Mouse (Mus musculus) midbrain, embryonic 11.5 days (tissue): ENCODE measurements at regions not wholly inside any gene's neighbourhood (a gene's known extent, or its start where the extent isn't known, plus 50 kb on each side); places are given as distances from the start of the nearest gene placed in this dataset.
"Not testable (repeated sequence)": the region's sequence is repeated elsewhere in the genome, so short reads cannot be mapped to it uniquely, and the experiment has no call there.

Source experiments
- ATAC-seq: fragments of 200-750 bp; cut with Nextera tagmentation; 2 replicates; pipeline ENCODE4 v1.8.0; 2017; ENCODE audit warnings: moderate TSS enrichment, moderate library complexity; ENCODE audit not compliant: low FRiP score
- DNase-seq: peaks from one replicate; pipeline ENCODE4 v3.0.0; 2015; ENCODE audit warnings: low spot score; ENCODE audit errors: missing footprints
- H3K27ac ChIP-seq: fragments of 300-500 bp; sonication (generic); 2 replicates; pipeline ENCODE4 v1.5.1; 2014; ENCODE audit warnings: low read depth, low read length
- H3K27me3 ChIP-seq: fragments of 300-500 bp; sonication (generic); 2 replicates; pipeline ENCODE4 v1.6.1; 2014; ENCODE audit warnings: mild to moderate bottlenecking, low read length, moderate library complexity, mixed read lengths; ENCODE audit not compliant: control insufficient read depth, insufficient read depth
- H3K36me3 ChIP-seq: fragments of 300-500 bp; sonication (generic); 2 replicates; pipeline ENCODE4 v1.6.1; 2014; ENCODE audit warnings: mild to moderate bottlenecking, low read length, moderate library complexity, mixed read lengths; ENCODE audit not compliant: control insufficient read depth, insufficient read depth
- H3K4me1 ChIP-seq: fragments of 300-500 bp; sonication (generic); 2 replicates; pipeline ENCODE4 v1.6.1; 2014; ENCODE audit warnings: low read length; ENCODE audit not compliant: control insufficient read depth, insufficient read depth
- H3K4me2 ChIP-seq: fragments of 300-500 bp; sonication (generic); 2 replicates; pipeline ENCODE4 v1.6.1; 2014; ENCODE audit warnings: mild to moderate bottlenecking, moderate library complexity
- H3K4me3 ChIP-seq: fragments of 300-500 bp; sonication (generic); 2 replicates; pipeline ENCODE4 v1.5.1; 2014; ENCODE audit warnings: low read depth, low read length
- H3K9ac ChIP-seq: fragments of 300-500 bp; sonication (generic); 2 replicates; pipeline ENCODE4 v1.6.1; 2014; ENCODE audit warnings: low read length
- H3K9me3 ChIP-seq: fragments of 300-500 bp; sonication (generic); 2 replicates; pipeline ENCODE4 v1.6.1; 2016; ENCODE audit warnings: low read length; ENCODE audit not compliant: control insufficient read depth
- WGBS: fragments of 180-500 bp; shearing (Covaris S2); extraction: QIAGEN DNeasy Blood & Tissue Kit; methylation state at CpG from one replicate; pipeline ENCODE4 v1.1.7; 2014; 5-methylcytosine and 5-hydroxymethylcytosine counted together

DNA sequence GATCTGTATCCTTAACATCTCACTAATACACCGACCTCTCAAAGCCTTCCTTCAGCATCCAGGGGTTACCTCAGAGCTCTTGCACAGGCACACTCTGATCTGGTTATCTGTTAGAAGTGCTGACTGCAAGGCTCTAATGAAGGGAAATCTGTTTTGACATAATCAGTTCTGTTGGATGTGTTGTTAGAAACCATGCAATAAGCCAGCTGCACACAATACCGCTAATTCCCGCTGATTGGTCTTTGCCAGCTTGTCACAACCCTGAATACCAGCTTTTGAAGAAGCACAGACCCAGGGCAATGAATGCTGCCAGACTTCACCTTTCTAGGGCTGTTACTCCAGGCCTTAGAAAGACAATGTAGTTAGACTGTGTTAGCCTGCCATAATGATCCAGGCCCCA is 613.7 kb upstream of the Rgmb start:
- Histone ChIP-seq H3K27ac (no peak overlapping the region), H3K36me3 (no peaks in the 10 kb centered on the region), H3K9ac (no peak overlapping the region), H3K4me3 (no peak overlapping the region), H3K4me1 (no peaks in the 10 kb centered on the region), H3K4me2 (no peak overlapping the region), H3K27me3 (no peaks in the 10 kb centered on the region), H3K9me3 (no peaks in the 10 kb centered on the region)
- DNase-seq (no peak), ATAC-seq (peak; percentile 9; the same call in 1 of the 2 replicates)
- 79% methylated on average over 3 of the region's 3 CpGs for WGBS

DNA sequence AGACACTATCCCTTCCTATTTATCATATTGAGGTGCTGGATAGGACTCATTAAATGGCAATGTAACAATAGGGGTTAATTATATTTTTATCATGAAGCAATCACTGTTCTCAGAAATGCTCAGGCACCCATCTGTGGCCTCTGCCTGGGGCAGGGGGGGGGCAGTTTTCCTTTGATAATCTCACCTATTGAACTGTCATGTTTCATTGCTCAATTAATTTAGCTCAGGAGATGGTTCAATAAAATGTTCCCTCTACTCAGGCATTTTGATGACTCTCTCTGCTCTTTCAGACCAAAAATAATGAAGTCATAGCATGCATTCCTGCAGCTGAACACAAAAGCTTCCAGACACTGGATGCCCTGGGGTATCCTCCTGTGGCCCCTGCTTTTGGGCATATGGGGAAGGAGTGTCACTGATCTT is 564.4 kb upstream of the Rgmb start:
- H3K9ac ChIP-seq, result no peak overlapping the region
- no peak overlapping the region for H3K4me3 ChIP-seq
- no peaks in the 10 kb centered on the region for H3K36me3 ChIP-seq
- H3K27me3 ChIP-seq, result no peaks in the 10 kb centered on the region
- no peaks in the 10 kb centered on the region for H3K9me3 ChIP-seq
- H3K4me2 ChIP-seq, result no peak overlapping the region
- ATAC-seq (peak; percentile 62; the same call in 1 of the 2 replicates), DNase-seq (no peak)
- no peak overlapping the region for H3K27ac ChIP-seq
- H3K4me1 ChIP-seq, result no peaks in the 10 kb centered on the region

- not testable (repeated sequence) for H3K4me3 ChIP-seq, H3K27ac ChIP-seq, H3K9me3 ChIP-seq, H3K4me2 ChIP-seq, H3K27me3 ChIP-seq, H3K36me3 ChIP-seq, ATAC-seq, H3K4me1 ChIP-seq, H3K9ac ChIP-seq, DNase-seq
- WGBS, result 90% methylated on average over 2 of the region's 2 CpGs
Observed at GRCm38 (mm10) chr17:16374855-16375221, 544.0 kb upstream of the Rgmb start.

DNA sequence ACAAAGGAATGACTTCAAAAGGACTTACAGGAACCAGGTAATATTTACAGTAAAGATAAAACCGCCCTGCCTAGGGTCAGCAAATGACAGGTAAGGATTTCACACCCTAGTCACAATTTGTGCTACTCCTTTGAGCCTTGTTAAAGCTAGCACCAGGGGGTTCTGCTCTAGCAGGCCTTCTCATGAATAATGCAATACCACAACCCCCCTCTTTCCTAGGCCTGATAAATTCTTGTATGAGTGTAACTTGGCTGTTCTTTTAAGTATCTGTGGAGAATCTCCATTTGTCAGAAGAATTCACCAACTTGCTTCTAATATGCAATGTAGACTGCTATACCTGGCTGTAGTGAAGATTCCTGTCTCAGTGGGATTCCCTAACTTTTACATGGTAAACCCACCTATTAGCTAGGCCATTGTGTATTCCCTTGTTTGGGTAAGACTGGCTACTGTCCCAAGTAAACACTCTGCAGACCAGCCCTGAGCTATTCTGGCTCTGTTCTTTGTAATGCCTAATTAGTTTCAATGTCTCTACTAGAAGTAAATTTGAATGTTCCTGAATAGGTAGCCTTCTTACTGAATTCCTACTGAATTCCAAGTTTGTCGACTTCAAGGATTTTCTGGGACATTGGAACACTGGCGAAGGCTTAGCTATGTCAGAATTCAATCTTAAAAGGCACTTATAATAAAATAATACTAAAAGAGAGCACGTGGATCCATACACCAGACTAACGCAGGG is 543.4 kb upstream of the Rgmb start:
- H3K4me1 ChIP-seq, H3K9ac ChIP-seq, ATAC-seq, H3K27me3 ChIP-seq, H3K4me2 ChIP-seq, H3K36me3 ChIP-seq, H3K9me3 ChIP-seq, DNase-seq, H3K27ac ChIP-seq, H3K4me3 ChIP-seq: not testable (repeated sequence)
- WGBS, result 86% methylated on average over 5 of the region's 5 CpGs

DNA sequence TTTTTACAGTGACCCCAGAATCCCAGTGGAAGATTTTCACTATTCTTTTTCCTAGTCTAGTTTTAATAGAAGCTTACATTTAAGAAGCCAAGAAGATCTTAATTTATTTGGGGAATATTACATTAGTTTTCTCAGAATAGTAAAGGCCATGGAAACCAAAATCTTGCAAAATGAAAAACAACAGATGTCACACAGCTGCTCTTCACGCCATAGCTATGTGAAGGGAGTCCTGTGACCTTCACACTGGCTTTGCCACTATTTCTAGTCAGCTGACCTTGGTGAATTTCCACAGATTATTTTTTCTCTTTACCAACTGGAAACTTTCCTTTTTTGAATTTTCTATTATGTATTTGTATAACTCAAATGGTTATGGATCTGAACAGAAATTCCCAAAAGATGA is 542.1 kb upstream of the Rgmb start:
- H3K4me3 ChIP-seq, result no peak overlapping the region
- no peaks in the 10 kb centered on the region for H3K9me3 ChIP-seq
- H3K4me2 ChIP-seq, result no peak overlapping the region
- H3K27me3 ChIP-seq, result no peaks in the 10 kb centered on the region
- no peak overlapping the region for H3K27ac ChIP-seq
- 93% methylated on average over 1 of the region's 1 CpGs for WGBS
- H3K9ac ChIP-seq, result no peak overlapping the region
- DNase-seq (peak; percentile 67), ATAC-seq (no peak)
- H3K4me1 ChIP-seq, result no peaks in the 10 kb centered on the region
- no peaks in the 10 kb centered on the region for H3K36me3 ChIP-seq

DNA sequence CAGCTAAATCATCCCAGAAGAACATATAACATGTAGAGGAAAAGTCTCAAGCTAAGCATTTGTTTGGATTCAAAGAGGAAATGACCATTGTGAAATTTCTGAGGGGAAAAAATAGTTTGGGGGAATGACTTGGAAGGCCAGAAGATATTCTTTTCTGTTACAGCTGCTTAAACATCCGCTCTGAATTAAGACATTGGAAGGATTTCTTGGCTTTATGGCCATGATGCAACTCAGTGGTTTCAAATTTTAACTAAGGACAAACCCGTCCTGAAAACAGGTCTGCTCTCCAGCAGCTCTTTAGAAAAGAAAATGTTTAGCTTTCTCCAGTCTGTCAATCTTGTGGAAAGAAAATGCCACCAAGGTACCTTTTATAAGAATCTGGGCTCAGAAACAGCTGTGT is 513.2 kb upstream of the Rgmb start:
- H3K9ac ChIP-seq, result no peak overlapping the region
- peak; percentile 83 for DNase-seq
- H3K4me1 ChIP-seq, result no peaks in the 10 kb centered on the region
- H3K36me3 ChIP-seq, result no peaks in the 10 kb centered on the region
- no peaks in the 10 kb centered on the region for H3K27me3 ChIP-seq
- no peak for ATAC-seq
- H3K4me2 ChIP-seq, result no peak overlapping the region
- H3K9me3 ChIP-seq, result no peaks in the 10 kb centered on the region
- WGBS, result 60% methylated on average over 2 of the region's 2 CpGs
- H3K4me3 ChIP-seq, result no peak overlapping the region
- no peak overlapping the region for H3K27ac ChIP-seq

DNA sequence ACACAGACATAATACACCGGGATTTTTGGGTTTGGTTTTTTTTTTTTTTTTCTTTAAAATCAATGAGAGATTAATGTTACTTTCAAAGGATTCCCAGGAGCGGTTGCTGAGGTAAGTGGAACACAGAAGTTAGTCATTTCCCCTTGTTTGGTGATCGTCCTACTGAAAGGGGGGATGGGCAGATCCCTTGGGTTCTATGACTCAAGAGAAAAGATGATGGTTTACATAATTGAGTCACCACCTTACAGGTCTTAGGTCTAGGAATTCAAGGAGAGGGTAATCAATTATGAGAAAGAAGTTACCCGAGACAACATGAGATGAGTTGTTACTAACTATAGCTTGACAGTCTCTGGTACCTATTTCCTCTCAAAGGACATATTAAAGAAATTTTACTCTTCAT is 511.9 kb upstream of the Rgmb start:
- WGBS, result 88% methylated on average over 4 of the region's 4 CpGs
- H3K4me1 ChIP-seq, result no peaks in the 10 kb centered on the region
- no peaks in the 10 kb centered on the region for H3K27me3 ChIP-seq
- H3K9ac ChIP-seq, result no peak overlapping the region
- no peak overlapping the region for H3K4me2 ChIP-seq
- H3K27ac ChIP-seq, result no peak overlapping the region
- ATAC-seq, result no peak
- H3K4me3 ChIP-seq, result no peak overlapping the region
- no peaks in the 10 kb centered on the region for H3K36me3 ChIP-seq
- no peak for DNase-seq
- H3K9me3 ChIP-seq, result no peaks in the 10 kb centered on the region

DNA sequence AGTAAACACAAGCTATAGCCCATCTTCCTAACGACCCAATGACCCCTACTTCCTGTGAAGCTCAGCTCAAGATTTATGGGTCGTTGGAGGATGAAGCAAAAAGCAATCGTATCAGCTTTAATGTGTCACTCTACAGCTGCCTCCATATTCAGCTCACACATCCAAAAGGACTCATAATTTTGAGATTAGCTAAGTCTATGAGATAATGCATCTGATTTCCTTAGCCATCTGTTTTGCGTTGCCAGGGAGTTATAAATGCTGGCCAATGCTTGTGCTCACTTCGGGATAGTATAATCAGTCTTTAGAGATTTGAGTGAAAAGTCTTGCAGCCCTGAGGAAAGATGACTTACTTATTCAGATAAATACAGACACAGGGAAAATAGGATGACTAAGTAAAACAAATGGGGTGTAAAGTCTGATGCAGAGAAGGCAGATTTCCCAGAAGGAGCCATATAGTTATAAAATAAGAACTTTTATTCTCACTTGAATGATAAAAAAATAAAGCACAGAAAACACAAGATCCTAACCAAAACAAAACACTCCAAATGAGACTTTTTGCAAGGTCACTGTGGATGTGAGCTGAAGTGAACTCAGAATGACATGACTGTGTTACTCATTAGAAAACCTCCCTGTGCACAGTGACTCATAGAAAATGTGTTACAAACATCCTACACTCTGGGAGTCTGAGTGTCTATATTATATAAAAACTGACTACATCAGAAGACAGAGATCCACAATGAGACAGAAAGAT is 509.1 kb upstream of the Rgmb start:
- H3K9ac ChIP-seq, result no peak overlapping the region
- H3K4me2 ChIP-seq, result no peak overlapping the region
- ATAC-seq (no peak), DNase-seq (peak; percentile 62)
- no peaks in the 10 kb centered on the region for H3K27me3 ChIP-seq
- no peaks in the 10 kb centered on the region for H3K36me3 ChIP-seq
- H3K9me3 ChIP-seq, result no peaks in the 10 kb centered on the region
- no peak overlapping the region for H3K27ac ChIP-seq
- no peaks in the 10 kb centered on the region for H3K4me1 ChIP-seq
- H3K4me3 ChIP-seq, result no peak overlapping the region
- 60% methylated on average over 5 of the region's 5 CpGs for WGBS

- Histone ChIP-seq H3K36me3 (no peaks in the 10 kb centered on the region), H3K4me2 (no peak overlapping the region), H3K27me3 (no peaks in the 10 kb centered on the region), H3K4me3 (no peak overlapping the region), H3K27ac (no peak overlapping the region), H3K9ac (no peak overlapping the region), H3K9me3 (no peaks in the 10 kb centered on the region), H3K4me1 (no peaks in the 10 kb centered on the region)
- 91% methylated on average over 3 of the region's 3 CpGs for WGBS
- DNase-seq (no peak), ATAC-seq (no peak)
Observed at GRCm38 (mm10) chr17:16311914-16312313, 481.1 kb upstream of the Rgmb start.
